Mouse (Mus musculus) heart, adult 2 months (tissue): Measurements from ENCODE around the gene Runx3. TPM values are rescaled to one million over a fixed set of nuclear protein-coding genes. Genes with fewer than 3 reads are reported as not detected.

ENCODE experiments used
- DNase-seq, 2 experiments: peaks; one replicate each; pipeline ENCODE4 v3.0.0; 2021
- H3K27ac ChIP-seq: fragments of 200-600 bp; 2 replicates; pipeline ENCODE4 v1.8.1; 2022
- H3K27me3 ChIP-seq: fragments of 200-500 bp; 2 replicates; pipeline ENCODE4 v1.6.1; 2012; ENCODE audit warnings: mild to moderate bottlenecking, low read length, inconsistent platforms, mixed read lengths; ENCODE audit not compliant: control insufficient read depth, insufficient read depth
- H3K36me3 ChIP-seq: fragments of 200-500 bp; 2 replicates; pipeline ENCODE4 v1.6.1; 2012; ENCODE audit warnings: low read length, inconsistent platforms; ENCODE audit not compliant: control insufficient read depth, insufficient read depth
- H3K4me1 ChIP-seq: fragments of 200-500 bp; 2 replicates; pipeline ENCODE4 v1.6.1; 2011; ENCODE audit warnings: low read length; ENCODE audit not compliant: control insufficient read depth, insufficient read depth
- H3K4me3 ChIP-seq: fragments of 200-600 bp; 2 replicates; pipeline ENCODE4 v1.8.1; 2022
- H3K79me2 ChIP-seq: fragments of 200-500 bp; replicated peaks from 2 replicates; pipeline ENCODE4 v1.6.1; 2012; ENCODE audit warnings: mild to moderate bottlenecking, inconsistent platforms, low read length, moderate library complexity, mixed read lengths; ENCODE audit not compliant: control insufficient read depth, insufficient read depth
- H3K9ac ChIP-seq: fragments of 200-500 bp; 2 replicates; pipeline ENCODE4 v1.6.1; 2012; ENCODE audit warnings: low read depth, mild to moderate bottlenecking, control low read depth, inconsistent platforms, low read length, mixed read lengths
- CTCF ChIP-seq: fragments of 200-600 bp; IDR thresholded peaks from 2 replicates; pipeline ENCODE4 v1.8.1; 2022; ENCODE audit warnings: antibody characterized with exemption, mild to moderate bottlenecking, moderate library complexity
- EP300 ChIP-seq: fragments of 200-500 bp; IDR thresholded peaks from 2 replicates; pipeline ENCODE4 v1.6.1; 2011; ENCODE audit warnings: low read depth, low read length, control low read depth; ENCODE audit not compliant: insufficient read depth
- POLR2A ChIP-seq: fragments of 200-500 bp; IDR thresholded peaks from 2 replicates; pipeline ENCODE4 v1.6.1; 2011; ENCODE audit warnings: mild to moderate bottlenecking, low read depth, low read length, control low read depth; ENCODE audit not compliant: insufficient read depth
- WGBS: fragments of 180-500 bp; shearing (Covaris S2); methylation state at CpG from one replicate; pipeline ENCODE4 v1.1.7; 2018; 5-methylcytosine and 5-hydroxymethylcytosine counted together
- intact Hi-C: fragments of 180-260 bp; cut with DNase I; formaldehyde crosslinking; loops from one replicate; pipeline ENCODE4 v1.15.1; 2025
- polyA plus RNA-seq: library from polyadenylated mRNA; depleted of rRNA; stranded (reverse); fragments of >200 nt; gene quantifications from 2 replicates; pipeline ENCODE4 v1.2.3, GENCODE M21; 2012
- total RNA-seq, 2 experiments: library from RNA; stranded (reverse); gene quantifications; 2 replicates each; pipeline ENCODE4 v1.2.3; 2021

Runx3 gene
- total and polyA plus RNA-seq, 3 experiments = 0.39 to 1.2 (median 0.97) TPM

GRCm38 (mm10) chr4:135191604-135192003 lies 71.2 kb downstream of the Runx3 start:
- DNase-seq = no peak
- Histone ChIP-seq H3K4me3 (no peak overlapping the region), H3K4me1 (no peaks in the 10 kb centered on the region), H3K27ac (no peak overlapping the region), H3K27me3 (no peaks in the 10 kb centered on the region), H3K9ac (no peak overlapping the region), H3K36me3 (no peaks in the 10 kb centered on the region), H3K79me2 (no peaks in the 10 kb centered on the region)
- TF ChIP-seq CTCF (no peak), POLR2A (no peak), EP300 (no peak)
- WGBS = 73% methylated on average over 11 of the region's 11 CpGs
- intact Hi-C loops = no loop called here

GRCm38 (mm10) chr4:135192841-135193240 lies 72.4 kb downstream of the Runx3 start:
- no peaks in the 10 kb centered on the region for H3K27me3 ChIP-seq
- DNase-seq = peak in 1 of 2 experiments; percentile 51
- no peak overlapping the region for H3K27ac ChIP-seq
- no peaks in the 10 kb centered on the region for H3K36me3 ChIP-seq
- H3K4me1 ChIP-seq = no peaks in the 10 kb centered on the region
- no peak overlapping the region for H3K4me3 ChIP-seq
- no peaks in the 10 kb centered on the region for H3K79me2 ChIP-seq
- TF ChIP-seq POLR2A = no peak
- TF ChIP-seq CTCF = no peak
- peak; percentile 66; the same call in 1 of the 2 replicates for TF ChIP-seq EP300
- H3K9ac ChIP-seq = no peak overlapping the region
- intact Hi-C loops = no loop called here
- WGBS = 65% methylated on average over 5 of the region's 5 CpGs

GRCm38 (mm10) chr4:135197857-135198256 lies 77.4 kb downstream of the Runx3 start:
- TF ChIP-seq CTCF (no peak), EP300 (no peak), POLR2A (no peak)
- Histone ChIP-seq H3K27ac (no peak overlapping the region), H3K36me3 (no peaks in the 10 kb centered on the region), H3K27me3 (no peaks in the 10 kb centered on the region), H3K4me3 (no peak overlapping the region), H3K9ac (no peak overlapping the region), H3K79me2 (no peaks in the 10 kb centered on the region), H3K4me1 (no peaks in the 10 kb centered on the region)
- DNase-seq = no peak
- intact Hi-C loops = no loop called here
- WGBS = 62% methylated on average over 8 of the region's 8 CpGs

- H3K27ac ChIP-seq = no peak overlapping the region
- intact Hi-C loops = no loop called here
- H3K27me3 ChIP-seq = peaks cover 3% of the 10 kb centered on the region; the same call in 1 of the 2 replicates
- peaks cover 5% of the 10 kb centered on the region; the same call in 1 of the 2 replicates for H3K4me1 ChIP-seq
- WGBS = 69% methylated on average over 16 of the region's 16 CpGs
- H3K36me3 ChIP-seq = no peaks in the 10 kb centered on the region
- TF ChIP-seq POLR2A (no peak), CTCF (no peak)
- DNase-seq = no peak
- H3K4me3 ChIP-seq = no peak overlapping the region
- no peaks in the 10 kb centered on the region for H3K79me2 ChIP-seq
- no peak overlapping the region for H3K9ac ChIP-seq
Measured at GRCm38 (mm10) chr4:135201771-135202170, 81.3 kb downstream of the Runx3 start.

GRCm38 (mm10) chr4:135203279-135203678 lies 82.8 kb downstream of the Runx3 start:
- peaks cover 5% of the 10 kb centered on the region; the same call in 1 of the 2 replicates for H3K4me1 ChIP-seq
- peaks cover 3% of the 10 kb centered on the region; the same call in 1 of the 2 replicates for H3K27me3 ChIP-seq
- H3K79me2 ChIP-seq = no peaks in the 10 kb centered on the region
- H3K4me3 ChIP-seq = peak overlapping the region; percentile 18; the same call in 1 of the 2 replicates
- 2% methylated on average over 14 of the region's 14 CpGs for WGBS
- no peak overlapping the region for H3K27ac ChIP-seq
- TF ChIP-seq POLR2A (no peak), EP300 (0 out of 2 replicates have a peak, but pooled peaks have one; percentile 13)
- H3K9ac ChIP-seq = no peak overlapping the region
- DNase-seq = peak; percentile 49 to 68
- no peaks in the 10 kb centered on the region for H3K36me3 ChIP-seq
- intact Hi-C loops = no loop called here

GRCm38 (mm10) chr4:135203806-135204560 lies 83.5 kb downstream of the Runx3 start:
- intact Hi-C loops = loop anchor here (2.0 kb wide), 2 partner anchors 45 to 185 kb away; no protein-coding TSS in a partner anchor
- H3K27ac ChIP-seq = no peak overlapping the region
- H3K27me3 ChIP-seq = peaks cover 3% of the 10 kb centered on the region; the same call in 1 of the 2 replicates
- peak overlapping the region; percentile 18; the same call in 1 of the 2 replicates for H3K4me3 ChIP-seq
- WGBS = 39% methylated on average over 17 of the region's 17 CpGs
- no peaks in the 10 kb centered on the region for H3K79me2 ChIP-seq
- TF ChIP-seq POLR2A = no peak
- no peak for TF ChIP-seq CTCF
- no peak for TF ChIP-seq EP300
- DNase-seq = no peak
- no peak overlapping the region for H3K9ac ChIP-seq
- no peaks in the 10 kb centered on the region for H3K36me3 ChIP-seq
- peaks cover 5% of the 10 kb centered on the region; the same call in 1 of the 2 replicates for H3K4me1 ChIP-seq
